Mouse (Mus musculus) heart, postnatal 0 days (tissue): ENCODE measurements at regions not wholly inside any gene's neighbourhood (a gene's known extent, or its start where the extent isn't known, plus 50 kb on each side); places are given as distances from the start of the nearest gene placed in this dataset.

Experiments used
- CTCF ChIP-seq: IDR thresholded peaks from 2 replicates; pipeline ENCODE4 v1.5.1; 2016; ENCODE audit warnings: antibody characterized with exemption, control low read depth, low read depth
- EP300 ChIP-seq: IDR thresholded peaks from 2 replicates; pipeline ENCODE4 v1.6.1; 2016; ENCODE audit warnings: antibody characterized with exemption, low read depth

DNA sequence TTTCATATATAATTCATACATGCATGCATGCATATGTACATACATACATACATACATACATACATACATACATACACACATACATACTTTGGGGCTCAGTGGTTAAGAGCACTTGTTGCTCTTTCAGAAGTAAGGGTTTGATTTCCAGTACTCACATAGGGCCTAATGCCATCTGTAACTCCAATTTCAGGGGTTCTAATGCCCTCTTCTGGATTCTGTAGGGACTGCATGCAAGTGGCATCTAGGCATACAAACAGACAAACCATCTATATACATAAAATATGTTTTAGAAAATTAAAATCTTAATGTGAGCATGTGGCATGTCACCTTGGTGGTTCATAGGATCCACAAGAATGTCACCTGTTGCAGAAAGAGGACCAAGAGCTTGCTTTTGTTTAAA is 426.7 kb upstream of the Mki67 start:
- TF ChIP-seq CTCF (peak; percentile 21; the same call in 1 of the 2 replicates), EP300 (no peak)
